ENCODE assay signal across 15 mouse cellular contexts in the genomic region with DNA sequence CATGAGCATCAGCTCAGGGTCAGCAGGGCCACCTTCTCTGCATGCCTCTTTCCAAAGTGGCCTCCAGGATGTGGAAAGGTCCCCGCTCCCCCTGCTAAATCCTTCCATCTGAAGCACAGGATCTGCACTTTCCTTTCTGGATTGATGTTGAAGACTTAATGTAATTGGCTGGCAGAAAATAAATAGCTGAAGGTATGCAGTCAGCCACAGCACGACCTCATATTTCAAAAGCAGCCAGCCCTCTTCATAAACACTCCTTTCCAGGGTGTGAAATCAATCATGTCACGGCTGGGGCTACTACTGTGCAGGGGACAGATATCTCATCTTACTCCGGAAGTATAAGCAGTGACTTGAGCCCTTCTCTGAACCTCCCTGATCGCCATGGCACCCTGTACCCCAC.
DNase-seq lines count a peak whose midpoint lies in the region; ATAC-seq and TF ChIP-seq lines count a peak whose summit lies in the region.
"Had no signal": no experiment of that assay in that cellular context is flagged by ENCODE, and none has a peak within 500 bp of the region (broad histone marks: within the 10 kb centered on the region; RNA-seq: fewer than 3 reads in every experiment).

No protein-coding gene starts in this region.

- no peak overlapping the region for H3K4me2 ChIP-seq in kidney, embryonic 14.5 days (replicated peaks; ENCODE audit: low read depth, low read length)
- no peak overlapping the region for H3K4me2 ChIP-seq in embryonic facial prominence, embryonic 13.5 days
- H3K4me2 ChIP-seq in limb, embryonic 14.5 days (replicated peaks; ENCODE audit: low read depth, low read length, severe bottlenecking) = no peak overlapping the region
- no peak overlapping the region for H3K4me2 ChIP-seq in forebrain, embryonic 12.5 days

- no peak overlapping the region for H3K9ac ChIP-seq in kidney, embryonic 14.5 days (ENCODE audit: low read depth, low read length)
- 0 out of 2 replicates have a peak overlapping the region, but pooled peaks have one; percentile 12 for H3K9ac ChIP-seq in embryonic facial prominence, embryonic 13.5 days
- H3K9ac ChIP-seq in limb, embryonic 14.5 days (ENCODE audit: low read depth, low read length, severe bottlenecking) = no peak overlapping the region
- H3K9ac ChIP-seq in forebrain, embryonic 12.5 days = no peak overlapping the region

- no peaks in the 10 kb centered on the region for H3K27me3 ChIP-seq in kidney, embryonic 14.5 days (ENCODE audit: control insufficient read depth, insufficient read depth, low read length)
- no peaks in the 10 kb centered on the region for H3K27me3 ChIP-seq in embryonic facial prominence, embryonic 13.5 days
- no peaks in the 10 kb centered on the region for H3K27me3 ChIP-seq in limb, embryonic 14.5 days (ENCODE audit: control insufficient read depth, insufficient read depth, low read length)
- no peaks in the 10 kb centered on the region for H3K27me3 ChIP-seq in forebrain, embryonic 12.5 days

- no peak for DNase-seq in kidney, adult 8-10 months
- DNase-seq in embryo, embryonic 10 days (ENCODE audit: low spot score) = peak; percentile 68
- DNase-seq in limb, embryonic 14.5 days (ENCODE audit: low spot score) = no peak
- DNase-seq in layer of hippocampus, postnatal 36 days = no peak
- no peak for DNase-seq in spleen, adult 12 weeks (ENCODE audit: low spot score)
- DNase-seq: heart, adult 18-20 months; kidney, adult 9 months; liver; thymus, postnatal 4 days had no signal

- no peak overlapping the region for H3K27ac ChIP-seq in kidney, embryonic 14.5 days (ENCODE audit: low read depth, low read length)
- H3K27ac ChIP-seq in embryonic facial prominence, embryonic 13.5 days = peak overlapping the region; percentile 28; the same call in 1 of the 2 replicates
- H3K27ac ChIP-seq in limb, embryonic 14.5 days (replicated peaks; ENCODE audit: low read depth, low read length) = no peak overlapping the region
- H3K27ac ChIP-seq in forebrain, embryonic 12.5 days = no peak overlapping the region
- H3K27ac ChIP-seq: macrophage had no signal

- 9% methylated on average over 5 of the region's 5 CpGs for WGBS in kidney, embryonic 14.5 days
- 16% methylated on average over 5 of the region's 5 CpGs for WGBS in embryonic facial prominence, embryonic 13.5 days
- 25% methylated on average over 5 of the region's 5 CpGs for WGBS in limb, embryonic 14.5 days
- WGBS in forebrain, embryonic 12.5 days = 65% methylated on average over 5 of the region's 5 CpGs

- H3K36me3 ChIP-seq in kidney, embryonic 14.5 days (ENCODE audit: control insufficient read depth, insufficient read depth, low read length) = no peaks in the 10 kb centered on the region
- no peaks in the 10 kb centered on the region for H3K36me3 ChIP-seq in embryonic facial prominence, embryonic 13.5 days
- H3K36me3 ChIP-seq in limb, embryonic 14.5 days (ENCODE audit: control insufficient read depth, insufficient read depth, low read length) = no peaks in the 10 kb centered on the region
- H3K36me3 ChIP-seq in forebrain, embryonic 12.5 days (replicated peaks) = no peaks in the 10 kb centered on the region

- H3K4me3 ChIP-seq in kidney, embryonic 14.5 days (ENCODE audit: low read length) = no peak overlapping the region
- no peak overlapping the region for H3K4me3 ChIP-seq in embryonic facial prominence, embryonic 13.5 days
- no peak overlapping the region for H3K4me3 ChIP-seq in limb, embryonic 14.5 days (replicated peaks; ENCODE audit: low read length)
- no peak overlapping the region for H3K4me3 ChIP-seq in forebrain, embryonic 12.5 days (replicated peaks)

- no peaks in the 10 kb centered on the region for H3K4me1 ChIP-seq in kidney, embryonic 14.5 days (ENCODE audit: control insufficient read depth, insufficient read depth, low read length)
- H3K4me1 ChIP-seq in embryonic facial prominence, embryonic 13.5 days = peaks cover 10% of the 10 kb centered on the region
- no peaks in the 10 kb centered on the region for H3K4me1 ChIP-seq in limb, embryonic 14.5 days (ENCODE audit: control insufficient read depth, insufficient read depth, low read length)
- peaks cover 7% of the 10 kb centered on the region; the same call in 1 of the 2 replicates for H3K4me1 ChIP-seq in forebrain, embryonic 12.5 days

- H3K9me3 ChIP-seq in kidney, embryonic 14.5 days (ENCODE audit: control insufficient read depth, low read length) = no peaks in the 10 kb centered on the region; the same call in 1 of the 2 replicates
- no peaks in the 10 kb centered on the region; the same call in 1 of the 2 replicates for H3K9me3 ChIP-seq in embryonic facial prominence, embryonic 13.5 days
- H3K9me3 ChIP-seq in limb, embryonic 14.5 days (ENCODE audit: control insufficient read depth, low read length) = no peaks in the 10 kb centered on the region
- no peaks in the 10 kb centered on the region for H3K9me3 ChIP-seq in forebrain, embryonic 12.5 days

- ATAC-seq in kidney, embryonic 14.5 days (ENCODE audit: low FRiP score, low TSS enrichment) = peak; percentile 88
- peak; percentile 33; the same call in 1 of the 2 replicates for ATAC-seq in embryonic facial prominence, embryonic 13.5 days (ENCODE audit: insufficient number of reproducible peaks, insufficient read depth, low FRiP score, low TSS enrichment, low read depth)
- ATAC-seq in limb, embryonic 14.5 days (ENCODE audit: low FRiP score, low read depth) = peak; percentile 26; the same call in 1 of the 2 replicates
- no peak for ATAC-seq in forebrain, embryonic 12.5 days (ENCODE audit: low FRiP score)
- ATAC-seq: activated CD4-positive, CD25-positive, alpha-beta regulatory T cell, adult 4 months; forebrain, embryonic 16.5 days had no signal

- no peak for TF ChIP-seq POLR2A in limb, embryonic 14.5 days (IDR thresholded peaks at IDR 0.05; ENCODE audit: borderline replicate concordance, extremely low read depth, insufficient read depth, insufficient read length)
